Mouse (Mus musculus) stomach, postnatal 0 days (tissue): ENCODE measurements around the gene Tmem26.

ENCODE experiments used
- CTCF ChIP-seq: IDR thresholded peaks from 2 replicates; pipeline ENCODE4 v1.5.1; 2016; ENCODE audit warnings: antibody characterized with exemption, low read depth, mild to moderate bottlenecking, moderate library complexity
- EP300 ChIP-seq: optimal IDR thresholded peaks from 2 replicates; pipeline ENCODE3; 2016; ENCODE audit warnings: antibody characterized with exemption

DNA sequence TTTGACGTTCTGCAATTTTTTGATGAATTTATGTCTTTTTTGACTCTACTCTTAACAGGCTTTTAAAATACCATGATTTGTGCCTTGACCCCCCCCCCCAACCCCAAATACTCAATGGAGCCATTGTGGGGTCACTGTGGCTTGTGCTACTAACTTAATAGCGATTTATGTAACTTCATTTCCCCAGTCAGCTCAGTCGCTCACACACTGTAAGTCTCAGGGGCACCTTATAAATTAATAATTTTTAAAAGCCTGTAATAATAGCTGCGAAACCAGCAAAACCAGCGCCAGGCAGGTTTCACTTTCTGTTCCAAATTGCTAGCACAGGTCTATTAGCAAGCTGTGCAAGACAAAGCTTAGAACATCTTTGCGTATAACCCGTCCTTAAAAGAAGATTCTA is 76.9 kb downstream of the Tmem26 start:
- TF ChIP-seq CTCF (no peak), EP300 (no peak)
